Comparison of ENCODE assay signal across 27 mouse cellular contexts in genomic region chr1:92710321-92710839, GRCm38 (mm10).
DNase-seq lines count a peak whose midpoint lies in the region; ATAC-seq lines count a peak whose summit lies in the region.
"Had no signal": no experiment of that assay in that cellular context is flagged by ENCODE, and none has a peak within 500 bp of the region (broad histone marks: within the 10 kb centered on the region; RNA-seq: fewer than 3 reads in every experiment).

No protein-coding gene starts in this region.

- 80% methylated on average over 2 of the region's 2 CpGs for WGBS in forebrain, embryonic 10.5 days
- 75% methylated on average over 2 of the region's 2 CpGs for WGBS in forebrain, embryonic 15.5 days

- no peak overlapping the region for H3K4me3 ChIP-seq in forebrain, embryonic 10.5 days
- no peak overlapping the region for H3K4me3 ChIP-seq in forebrain, embryonic 15.5 days
- H3K4me3 ChIP-seq: embryonic facial prominence, embryonic 12.5 days; hindbrain, embryonic 13.5 days; lung, embryonic 15.5 days; neural tube, embryonic 12.5 days had no signal

- no peak overlapping the region for H3K9ac ChIP-seq in forebrain, embryonic 15.5 days (replicated peaks)
- H3K9ac ChIP-seq: embryonic facial prominence, embryonic 12.5 days; hindbrain, embryonic 13.5 days; lung, embryonic 15.5 days; neural tube, embryonic 12.5 days had no signal

- no peak overlapping the region for H3K4me2 ChIP-seq in forebrain, embryonic 15.5 days (replicated peaks)
- H3K4me2 ChIP-seq: embryonic facial prominence, embryonic 12.5 days; hindbrain, embryonic 13.5 days; lung, embryonic 15.5 days; midbrain, embryonic 11.5 days; neural tube, embryonic 12.5 days had no signal

- peaks cover 38% of the 10 kb centered on the region for H3K4me1 ChIP-seq in forebrain, embryonic 10.5 days
- peaks cover 16% of the 10 kb centered on the region for H3K4me1 ChIP-seq in forebrain, embryonic 15.5 days

- no peak for ATAC-seq in forebrain, embryonic 15.5 days (replicated peaks)
- ATAC-seq: forebrain, embryonic 16.5 days; intestine, postnatal 0 days; midbrain, embryonic 16.5 days; Patski had no signal

- H3K9me3 ChIP-seq in forebrain, embryonic 10.5 days, result no peaks in the 10 kb centered on the region
- no peaks in the 10 kb centered on the region for H3K9me3 ChIP-seq in forebrain, embryonic 15.5 days
- H3K9me3 ChIP-seq: hindbrain, embryonic 13.5 days; lung, embryonic 15.5 days; neural tube, embryonic 12.5 days had no signal

- no peaks in the 10 kb centered on the region for H3K27me3 ChIP-seq in forebrain, embryonic 10.5 days (ENCODE audit: poor library complexity, severe bottlenecking)
- no peaks in the 10 kb centered on the region for H3K27me3 ChIP-seq in forebrain, embryonic 15.5 days
- H3K27me3 ChIP-seq: embryonic facial prominence, embryonic 12.5 days; lung, embryonic 15.5 days; neural tube, embryonic 12.5 days; Patski had no signal

- no peak for DNase-seq in forebrain, embryonic 10.5 days (ENCODE audit: extremely low spot score, low spot score)
- peak; percentile 24 for DNase-seq in heart, adult 8-10 months (ENCODE audit: low spot score)
- no peak for DNase-seq in heart, postnatal 4 days
- peak; percentile 33 for DNase-seq in ES-CJ7 (ENCODE audit: low read depth, low spot score)
- DNase-seq in gastrocnemius, postnatal 10 days, result peak; percentile 38
- no peak for DNase-seq in natural killer cell, adult 2 months (ENCODE audit: low spot score in 2 of 2)
- no peak for DNase-seq in layer of hippocampus, adult 9-11 months
- DNase-seq: adrenal gland, postnatal 14 days; cerebellum, adult 18-20 months; heart, postnatal 36 days; kidney, postnatal 4 days; layer of hippocampus, postnatal 36 days; liver; right cerebral cortex, adult 18-20 months; spleen, adult 18-20 months; thymus, postnatal 14 days had no signal

- peak overlapping the region; percentile 51 for H3K27ac ChIP-seq in forebrain, embryonic 10.5 days
- no peak overlapping the region for H3K27ac ChIP-seq in forebrain, embryonic 15.5 days (replicated peaks)
- H3K27ac ChIP-seq: embryonic facial prominence, embryonic 12.5 days; hindbrain, embryonic 13.5 days; kidney, postnatal 0 days; lung, embryonic 15.5 days; neural tube, embryonic 12.5 days had no signal

- no peaks in the 10 kb centered on the region for H3K36me3 ChIP-seq in forebrain, embryonic 10.5 days (replicated peaks)
- H3K36me3 ChIP-seq in forebrain, embryonic 15.5 days, result no peaks in the 10 kb centered on the region
- H3K36me3 ChIP-seq: embryonic facial prominence, embryonic 12.5 days; hindbrain, embryonic 13.5 days; lung, embryonic 15.5 days; neural tube, embryonic 12.5 days had no signal

Comparison
In these comparisons a context has a peak if more than half of its experiments do, and no peak if none do; other contexts are left out.
1. DNase-seq: peak in heart, adult 8-10 months (single experiment), ES-CJ7 (single experiment) and gastrocnemius, postnatal 10 days (single experiment); none in forebrain, embryonic 10.5 days (single experiment), heart, postnatal 4 days (single experiment), natural killer cell, adult 2 months (0 of 2) and layer of hippocampus, adult 9-11 months (single experiment).